Mouse (Mus musculus) kidney, postnatal 10 days (tissue): ENCODE results near the gene Poglut1.
A peak's percentile ranks its signal among the peaks of the same experiment; 100 is the strongest.
"Not testable (repeated sequence)": the region's sequence is repeated elsewhere in the genome, so short reads cannot be mapped to it uniquely, and the experiment has no call there.

Experiments
- DNase-seq: peaks from one replicate; pipeline ENCODE4 v3.0.0; 2021; ENCODE audit warnings: mixed read lengths

The Poglut1 gene

DNA sequence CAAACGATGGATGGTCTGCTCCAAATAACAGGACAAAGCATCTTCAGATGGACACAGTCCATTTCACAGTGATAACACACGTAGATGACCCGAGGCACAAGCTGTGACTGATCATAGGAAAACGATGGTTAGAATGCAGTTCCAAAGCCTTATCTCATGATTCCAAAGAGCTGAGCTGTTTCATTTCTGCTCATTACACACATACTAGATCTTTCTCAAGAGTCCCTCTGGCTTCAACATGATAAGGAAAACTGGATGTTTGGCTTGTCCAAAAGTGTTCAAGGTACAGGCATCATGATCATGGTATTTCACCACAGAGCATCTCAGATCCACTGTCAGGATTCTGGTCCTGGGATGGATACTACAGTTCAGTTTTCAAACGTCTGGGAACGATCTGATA lies 23.8 kb downstream of the Poglut1 start:
- DNase-seq: no peak

GRCm38 (mm10) chr16:38522129-38523084 lies 27.7 kb downstream of the Poglut1 start, which contains the start of gene Timmdc1:
TSS of gene Timmdc1 (minus strand) at chr16:38522663.
- DNase-seq: peak; percentile 97

GRCm38 (mm10) chr16:38521211-38521987 lies 28.7 kb downstream of the Poglut1 start:
- no peak for DNase-seq

DNA sequence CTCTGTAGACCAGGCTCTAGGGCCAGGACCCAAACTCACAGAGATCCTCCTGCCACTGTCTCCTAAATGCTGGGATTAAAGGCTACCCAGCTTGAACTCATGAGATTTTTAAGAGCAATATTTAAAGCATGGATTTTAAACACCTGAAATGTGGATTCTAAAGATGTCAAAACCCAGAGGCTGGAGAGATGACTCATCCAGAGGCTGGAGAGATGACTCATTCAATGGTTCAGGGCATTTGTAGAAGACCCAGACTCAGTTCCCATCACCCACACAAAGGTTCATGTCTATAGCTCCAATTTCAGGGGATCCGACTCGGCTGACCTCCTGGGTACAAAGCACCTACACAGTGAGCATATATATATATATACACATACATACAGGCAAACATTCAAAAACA lies 30.9 kb downstream of the Poglut1 start:
- no peak for DNase-seq

GRCm38 (mm10) chr16:38510846-38511245 lies 39.2 kb downstream of the Poglut1 start:
- DNase-seq: no peak

DNA sequence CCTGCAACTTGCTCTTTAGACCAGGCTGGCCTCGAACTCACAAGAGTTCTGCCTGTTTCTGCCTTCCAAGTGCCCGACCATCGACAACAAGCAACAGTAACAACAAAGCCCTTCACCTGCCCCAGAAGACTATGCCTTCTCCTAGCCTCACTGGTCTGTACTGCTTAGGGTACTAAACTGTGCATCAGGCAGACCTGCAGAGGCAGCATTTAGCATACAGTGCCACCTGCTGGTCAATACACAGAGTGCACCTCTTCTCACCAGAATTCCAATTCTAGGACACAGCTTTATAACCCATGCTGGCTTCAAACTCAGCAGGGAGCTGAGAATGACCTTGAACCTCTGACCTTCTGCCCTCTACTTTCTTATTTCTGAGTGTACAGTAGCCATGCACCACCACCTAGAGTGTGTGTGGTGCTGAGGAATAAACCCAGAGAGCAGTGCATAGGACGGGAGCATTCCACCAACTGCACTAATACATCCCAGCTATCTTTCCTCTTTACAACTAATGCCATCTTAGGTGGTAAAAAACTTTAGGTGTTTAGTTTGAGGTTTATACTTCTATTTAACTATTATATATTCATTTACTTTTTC lies 43.9 kb downstream of the Poglut1 start:
- DNase-seq: peak; percentile 79

- DNase-seq: no peak
Measured at GRCm38 (mm10) chr16:38503528-38503927, 46.5 kb downstream of the Poglut1 start.

GRCm38 (mm10) chr16:38502469-38502868 lies 47.6 kb downstream of the Poglut1 start:
- no peak for DNase-seq

GRCm38 (mm10) chr16:38496604-38497140 lies 53.4 kb downstream of the Poglut1 start:
- no peak for DNase-seq

DNA sequence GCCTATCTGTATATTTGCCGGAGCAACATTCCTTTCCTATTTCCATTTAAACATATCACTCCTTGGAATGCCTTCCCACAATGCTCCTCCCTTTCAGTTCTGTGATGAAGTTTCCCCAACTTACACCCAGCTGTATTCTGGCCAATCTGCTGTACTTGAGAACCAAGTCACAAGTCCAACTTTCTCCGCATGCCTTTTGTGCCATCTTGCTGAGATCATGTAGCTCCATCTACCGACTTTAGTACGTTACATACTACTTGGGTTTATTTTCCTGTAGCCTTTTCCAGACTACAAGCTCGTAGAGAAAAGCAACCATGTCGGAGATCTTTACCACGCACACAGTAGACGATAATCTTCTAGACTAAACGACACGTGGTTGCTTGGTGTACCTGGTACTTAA lies 56.2 kb downstream of the Poglut1 start:
- DNase-seq: no peak

DNA sequence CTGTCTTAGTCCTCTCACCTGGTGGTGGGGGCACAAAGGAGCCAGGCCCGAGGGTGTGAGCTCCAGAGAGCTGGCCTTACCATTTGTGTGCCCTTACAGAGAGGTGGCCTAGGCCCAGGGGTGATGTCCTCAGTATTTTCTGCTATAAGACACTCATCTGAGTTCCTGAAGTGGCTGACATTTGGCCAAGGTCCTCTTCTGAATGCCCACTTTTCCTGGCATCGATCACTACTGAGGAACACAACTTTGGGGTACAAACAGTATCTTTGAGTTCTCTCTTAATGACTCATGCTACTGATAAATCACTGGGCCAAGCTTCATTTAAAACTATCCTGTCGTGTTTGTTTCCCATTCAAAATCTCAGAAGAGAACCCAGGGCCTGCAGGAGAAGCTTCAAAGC lies 57.5 kb downstream of the Poglut1 start:
- DNase-seq: no peak

- peak; percentile 34 for DNase-seq
Measured at GRCm38 (mm10) chr16:38483582-38484309, 66.3 kb downstream of the Poglut1 start.

- DNase-seq: peak; percentile 69
Measured at GRCm38 (mm10) chr16:38482780-38483562, 67.1 kb downstream of the Poglut1 start.

GRCm38 (mm10) chr16:38481327-38481726 lies 68.7 kb downstream of the Poglut1 start:
- no peak for DNase-seq

- no peak for DNase-seq
Measured at GRCm38 (mm10) chr16:38478296-38478695, 71.8 kb downstream of the Poglut1 start.

GRCm38 (mm10) chr16:38477241-38477608 lies 72.8 kb downstream of the Poglut1 start:
- not testable (repeated sequence) for DNase-seq

GRCm38 (mm10) chr16:38476312-38477240 lies 73.5 kb downstream of the Poglut1 start:
- DNase-seq: peak; percentile 52

DNA sequence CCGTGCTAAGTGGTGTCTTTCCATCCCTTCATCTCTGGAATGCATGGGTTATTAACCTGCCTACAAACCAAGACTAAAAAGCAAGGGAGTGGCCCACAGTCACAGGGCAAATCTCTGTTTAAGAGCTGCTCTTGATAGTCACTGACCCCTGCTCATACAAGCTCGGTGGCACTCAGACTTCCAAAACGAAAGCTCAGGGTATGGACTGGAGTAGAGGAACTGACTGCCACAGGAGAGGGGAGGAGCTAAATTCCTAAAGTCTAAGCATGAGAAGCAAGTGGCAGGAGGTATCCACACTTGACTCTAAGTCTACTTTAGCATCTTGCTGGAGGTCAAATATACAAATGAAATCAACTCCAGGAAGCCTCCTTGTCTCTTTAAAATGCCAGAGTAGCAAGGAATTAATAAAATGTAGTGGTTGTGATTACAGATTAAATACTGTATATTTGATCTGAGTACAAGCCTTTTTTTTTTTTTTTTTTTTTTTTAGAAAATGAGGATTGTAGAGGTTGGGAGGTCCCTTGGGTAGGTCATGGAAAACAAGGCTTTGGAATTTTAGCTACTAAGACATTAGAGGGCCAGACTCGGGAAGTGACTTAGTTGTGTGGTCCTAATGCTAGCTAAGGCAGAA lies 74.3 kb downstream of the Poglut1 start:
- DNase-seq: no peak
